Mouse (Mus musculus): ENCODE measurements at regions not wholly inside any gene's neighbourhood (a gene's known extent, or its start where the extent isn't known, plus 50 kb on each side); places are given as distances from the start of the nearest gene placed in this dataset.
A peak's percentile ranks its signal among the peaks of the same experiment; 100 is the strongest.

DNA sequence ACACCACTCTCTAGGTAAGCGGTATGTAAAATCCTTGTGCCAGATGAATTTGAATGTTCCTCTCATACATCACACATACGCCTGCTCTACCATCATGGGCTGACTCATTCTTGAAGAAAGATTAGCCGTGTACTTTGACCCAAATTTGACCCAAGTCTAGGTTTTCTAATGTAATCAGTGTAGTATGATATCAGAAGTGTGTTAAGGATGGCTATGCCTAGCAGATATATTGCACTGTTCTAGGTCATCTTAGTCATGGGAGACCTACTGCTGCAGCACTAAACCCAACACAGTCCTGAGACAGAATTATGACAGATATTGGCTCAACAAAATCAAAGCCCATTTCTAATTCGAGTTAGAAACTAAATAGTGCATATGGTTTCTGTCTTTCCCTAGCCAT, 255.1 kb downstream of the Fam49a start:
- DNase-seq (ENCODE audit: low spot score in 2 of 2), result no peak

- no peak for DNase-seq (ENCODE audit: low spot score in 2 of 2)
These were observed 248.8 kb downstream of the Fam49a start for GRCm38 (mm10) chr12:12510764-12511163.

DNA sequence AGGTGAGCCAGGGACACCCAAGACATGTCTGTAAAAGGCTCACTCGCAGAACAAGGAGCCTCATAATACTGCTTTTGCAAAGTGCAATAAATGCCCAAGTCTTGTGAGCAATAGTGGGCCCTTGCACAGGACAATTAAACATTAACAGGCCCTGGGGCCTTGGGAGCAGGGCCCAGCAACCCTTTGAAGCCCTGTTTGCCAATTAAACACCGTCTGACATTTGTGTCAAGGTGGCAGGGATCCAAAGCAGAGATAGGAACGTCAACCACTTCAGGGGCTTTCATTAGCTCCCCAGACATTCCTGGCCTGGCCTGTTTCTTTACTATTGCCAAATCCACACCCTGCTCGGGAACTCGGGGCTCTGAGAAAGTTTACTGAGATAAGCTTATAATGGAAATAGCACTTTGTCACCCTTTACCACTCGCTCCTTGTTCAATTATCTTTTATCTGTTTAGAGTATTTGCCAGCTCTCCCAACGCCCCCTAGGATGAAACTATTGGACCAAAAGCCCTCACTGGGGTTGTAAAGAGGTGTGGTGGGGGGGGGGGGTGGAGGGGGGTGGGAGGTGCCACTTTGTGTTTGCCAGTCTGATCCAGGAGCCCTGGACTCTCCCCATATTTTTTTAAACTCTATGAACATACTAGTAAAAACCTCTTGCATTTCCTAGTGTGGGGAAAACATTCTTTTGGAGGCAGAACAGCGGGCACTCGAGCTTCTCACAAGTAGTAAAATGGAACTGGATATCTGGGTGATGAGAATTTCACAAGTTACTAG, 247.4 kb downstream of the Fam49a start:
- no peak for DNase-seq (ENCODE audit: low spot score in 2 of 2)

GRCm38 (mm10) chr12:12508487-12509125, 246.7 kb downstream of the Fam49a start:
- no peak for DNase-seq (ENCODE audit: low spot score in 2 of 2)

DNA sequence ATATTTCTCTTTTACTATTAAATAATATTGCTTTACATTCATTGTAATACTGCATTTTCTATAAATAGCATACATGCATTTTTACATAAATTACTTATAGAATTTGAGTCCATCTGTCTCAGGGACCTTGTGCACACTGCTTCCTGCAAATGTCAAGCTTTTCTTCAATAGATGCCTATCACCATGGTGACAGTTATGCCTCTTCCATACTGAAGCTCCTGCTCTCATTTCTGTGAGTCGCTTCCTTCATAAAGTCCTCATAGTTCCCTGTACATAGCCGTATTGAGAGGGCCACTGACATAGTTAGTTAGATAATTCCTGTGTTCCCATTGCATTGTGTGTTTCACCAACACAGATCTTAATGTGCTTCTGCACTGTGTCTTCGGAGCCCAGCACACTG, 244.7 kb downstream of the Fam49a start:
- no peak for DNase-seq (ENCODE audit: low spot score in 2 of 2)

GRCm38 (mm10) chr12:12505590-12505989, 243.7 kb downstream of the Fam49a start:
- no peak for DNase-seq (ENCODE audit: low spot score in 2 of 2)

DNA sequence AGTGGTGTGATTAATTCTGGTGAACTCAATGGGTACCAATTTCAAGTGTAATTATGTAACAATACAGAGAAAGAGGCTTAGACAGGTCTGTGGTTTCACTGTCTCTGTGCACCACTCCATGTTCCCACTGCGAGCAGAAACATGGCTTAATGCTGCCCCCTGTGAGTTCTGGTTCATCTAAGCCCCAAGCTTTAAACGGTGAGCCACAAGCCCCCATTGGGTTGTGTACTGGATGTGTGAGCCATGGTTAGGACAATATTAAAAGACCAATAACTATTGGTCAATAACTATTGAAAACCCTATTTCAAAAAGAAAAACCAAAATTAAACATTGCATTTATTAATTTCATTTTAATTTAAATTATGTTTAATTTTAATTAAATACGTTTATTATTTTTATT, 238.0 kb downstream of the Fam49a start:
- no peak for DNase-seq (ENCODE audit: low spot score in 2 of 2)

GRCm38 (mm10) chr12:12498621-12499020, 236.7 kb downstream of the Fam49a start:
- no peak for DNase-seq (ENCODE audit: low spot score in 2 of 2)

- DNase-seq (ENCODE audit: low spot score in 2 of 2), result no peak
These were observed 235.4 kb downstream of the Fam49a start for GRCm38 (mm10) chr12:12497277-12497841.

GRCm38 (mm10) chr12:12496593-12497141, 234.7 kb downstream of the Fam49a start:
- DNase-seq (ENCODE audit: low spot score in 2 of 2), result peak; percentile 10 to 16

GRCm38 (mm10) chr12:12490173-12490572, 228.2 kb downstream of the Fam49a start:
- no peak for DNase-seq (ENCODE audit: low spot score in 2 of 2)

- no peak for DNase-seq (ENCODE audit: low spot score in 2 of 2)
These were observed 226.2 kb downstream of the Fam49a start for GRCm38 (mm10) chr12:12488090-12488489.

GRCm38 (mm10) chr12:12486656-12487356, 224.9 kb downstream of the Fam49a start:
- DNase-seq (ENCODE audit: low spot score in 2 of 2), result no peak

DNA sequence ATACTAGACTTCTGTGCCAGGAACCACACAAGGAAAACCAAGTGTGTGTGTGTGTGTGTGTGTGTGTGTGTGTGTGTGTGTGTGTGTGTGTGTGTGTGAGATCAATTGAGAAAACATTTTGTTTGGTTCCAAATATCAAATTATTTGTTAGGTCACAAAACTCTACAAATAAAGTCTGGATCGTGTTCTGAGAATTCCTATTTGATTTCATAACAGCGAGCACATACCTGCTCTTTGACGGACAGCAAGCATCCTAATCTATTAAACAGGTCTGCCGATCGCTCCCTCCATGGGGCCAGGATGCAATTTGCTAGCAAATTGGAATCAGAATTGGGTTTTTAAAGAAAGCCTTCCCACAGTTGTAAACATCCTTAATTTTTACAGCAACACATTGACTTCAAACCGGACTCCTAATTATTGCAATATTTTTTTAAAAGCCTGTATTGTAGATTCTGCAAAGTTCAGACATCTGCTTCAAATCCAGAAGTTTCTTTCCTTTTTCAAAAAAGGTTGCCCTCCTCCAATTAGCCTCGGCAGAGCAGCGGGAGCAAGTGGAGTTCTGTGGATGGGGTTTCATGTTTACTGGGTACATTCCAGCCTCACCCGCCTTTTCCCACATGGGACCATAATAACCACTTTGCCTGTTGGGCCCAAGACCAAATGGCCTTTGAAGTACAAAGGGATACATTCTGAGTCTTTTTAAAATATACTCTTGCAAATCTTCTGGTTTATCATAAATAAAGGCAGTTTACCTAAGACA, 223.2 kb downstream of the Fam49a start:
- DNase-seq (ENCODE audit: low spot score in 2 of 2), result no peak

- DNase-seq (ENCODE audit: low spot score in 2 of 2), result no peak
These were observed 218.5 kb downstream of the Fam49a start for GRCm38 (mm10) chr12:12480451-12480850.

DNA sequence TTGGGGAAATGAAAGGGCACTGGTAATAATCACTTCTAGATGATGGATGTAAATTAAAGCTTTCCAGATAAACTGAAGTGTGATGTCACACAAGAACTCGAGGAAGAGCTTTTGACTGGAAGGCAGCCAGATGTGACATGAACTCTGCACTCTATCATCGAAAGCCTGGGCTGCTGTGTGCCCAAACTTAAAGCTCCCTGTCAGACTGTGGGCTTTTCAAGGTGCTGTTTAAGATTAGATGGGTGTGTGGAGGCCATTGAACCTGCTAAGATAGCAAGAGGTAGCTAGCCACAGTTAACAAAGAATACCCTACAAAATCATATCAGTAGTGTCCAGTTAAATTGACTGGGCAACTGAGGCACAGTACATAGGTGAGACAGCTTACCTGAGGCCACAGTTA, 190.1 kb downstream of the Fam49a start:
- no peak for DNase-seq (ENCODE audit: low spot score in 2 of 2)

DNA sequence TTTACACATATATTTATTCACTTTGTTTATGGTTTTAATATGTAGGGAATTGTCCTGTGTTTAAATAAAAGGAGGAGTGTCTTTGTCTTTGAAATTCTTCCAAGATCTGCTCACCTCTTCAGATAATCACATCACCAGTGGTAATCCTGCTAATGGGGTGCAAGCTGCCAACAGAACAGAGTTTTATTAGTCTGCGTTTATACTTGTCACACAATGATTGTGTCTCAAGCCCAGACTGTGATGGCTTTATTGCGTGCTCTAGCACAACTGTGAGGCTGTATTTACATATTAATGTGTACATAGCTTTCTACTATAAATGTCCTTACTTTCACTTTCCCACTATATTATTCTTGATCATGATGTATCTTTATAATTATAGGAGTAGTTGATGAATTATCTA, 184.8 kb downstream of the Fam49a start:
- no peak for DNase-seq (ENCODE audit: low spot score in 2 of 2)

GRCm38 (mm10) chr12:12446281-12446680, 184.3 kb downstream of the Fam49a start:
- DNase-seq (ENCODE audit: low spot score in 2 of 2), result no peak

GRCm38 (mm10) chr12:12442872-12443271, 180.9 kb downstream of the Fam49a start:
- no peak for DNase-seq (ENCODE audit: low spot score in 2 of 2)

DNA sequence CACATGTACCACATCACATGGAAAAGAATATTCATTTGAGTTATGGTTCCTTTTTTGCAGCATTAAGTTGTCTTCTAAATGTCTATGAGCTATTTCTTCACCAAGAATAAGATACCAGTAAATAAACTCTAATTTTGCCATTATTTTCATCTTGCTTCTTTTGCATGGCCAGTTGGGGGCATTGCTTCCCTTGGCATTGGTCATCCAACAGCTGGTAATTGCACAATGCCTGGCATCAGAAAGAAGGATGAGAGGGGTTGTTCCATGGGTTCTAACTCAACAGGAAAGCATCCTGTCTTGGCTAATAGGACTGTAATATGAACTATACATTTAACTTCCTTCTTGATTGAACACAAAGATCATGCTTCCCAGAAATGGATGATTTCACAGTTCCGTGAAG, 174.4 kb downstream of the Fam49a start:
- no peak for DNase-seq (ENCODE audit: low spot score in 2 of 2)

GRCm38 (mm10) chr12:12432597-12432996, 170.7 kb downstream of the Fam49a start:
- no peak for DNase-seq (ENCODE audit: low spot score in 2 of 2)

Data from frontal cortex, postnatal 10 days (tissue).